Mouse (Mus musculus) limb, embryonic 14.5 days (tissue): ENCODE data around the gene Dnah8. TPM values are rescaled to one million over a fixed set of nuclear protein-coding genes. Genes with fewer than 3 reads are reported as not detected.

Source experiments
- ATAC-seq: fragments of 200-750 bp; cut with Nextera tagmentation; 2 replicates; pipeline ENCODE4 v1.8.0; 2017; ENCODE audit warnings: low read depth, moderate number of reproducible peaks, moderate TSS enrichment; ENCODE audit not compliant: low FRiP score
- DNase-seq: peaks from one replicate; pipeline ENCODE4 v3.0.0-alpha.2; 2015; ENCODE audit warnings: low spot score
- H3K27ac ChIP-seq: fragments of 300-500 bp; sonication (generic); replicated peaks from 2 replicates; pipeline ENCODE4 v1.5.1; 2014; ENCODE audit warnings: low read depth, mild to moderate bottlenecking, low read length, moderate library complexity, mixed read lengths
- H3K27me3 ChIP-seq: fragments of 300-500 bp; sonication (generic); 2 replicates; pipeline ENCODE4 v1.6.1; 2014; ENCODE audit warnings: low read length, mixed read lengths; ENCODE audit not compliant: control insufficient read depth, insufficient read depth
- H3K36me3 ChIP-seq: fragments of 300-500 bp; sonication (generic); 2 replicates; pipeline ENCODE4 v1.6.1; 2014; ENCODE audit warnings: mild to moderate bottlenecking, low read length, moderate library complexity, mixed read lengths; ENCODE audit not compliant: control insufficient read depth, insufficient read depth
- H3K4me1 ChIP-seq: fragments of 300-500 bp; sonication (generic); 2 replicates; pipeline ENCODE4 v1.6.1; 2014; ENCODE audit warnings: antibody characterized with exemption, low read length, mixed read lengths; ENCODE audit not compliant: control insufficient read depth, insufficient read depth
- H3K4me2 ChIP-seq: fragments of 300-500 bp; sonication (generic); replicated peaks from 2 replicates; pipeline ENCODE4 v1.6.1; 2014; ENCODE audit warnings: low read depth, mild to moderate bottlenecking, low read length, moderate library complexity; ENCODE audit not compliant: severe bottlenecking
- H3K4me3 ChIP-seq: fragments of 300-500 bp; sonication (generic); replicated peaks from 2 replicates; pipeline ENCODE4 v1.5.1; 2014; ENCODE audit warnings: low read length
- H3K9ac ChIP-seq: fragments of 300-500 bp; sonication (generic); 2 replicates; pipeline ENCODE4 v1.6.1; 2014; ENCODE audit warnings: mild to moderate bottlenecking, low read depth, low read length, moderate library complexity; ENCODE audit not compliant: severe bottlenecking
- H3K9me3 ChIP-seq: fragments of 300-500 bp; sonication (generic); 2 replicates; pipeline ENCODE4 v1.6.1; 2016; ENCODE audit warnings: low read length; ENCODE audit not compliant: control insufficient read depth
- POLR2A ChIP-seq: fragments of 200-500 bp; IDR thresholded peaks from 2 replicates; pipeline ENCODE4 v1.8.0; 2012; ENCODE audit warnings: inconsistent platforms, mild to moderate bottlenecking, moderate library complexity, borderline replicate concordance; ENCODE audit not compliant: insufficient read depth, insufficient read length; ENCODE audit errors: extremely low read depth
- WGBS: fragments of 180-500 bp; shearing (Covaris S2); extraction: QIAGEN DNeasy Blood & Tissue Kit; methylation state at CpG from one replicate; pipeline ENCODE4 v1.1.7; 2014; 5-methylcytosine and 5-hydroxymethylcytosine counted together
- polyA plus RNA-seq, 2 experiments: library from polyadenylated mRNA; depleted of rRNA in 1 of 2; stranded (reverse) in 1 of 2; unstranded in 1 of 2; fragments of >200 nt; fragmentation: Nextera tagmentation in 1 of 2; extraction: Ambion mirVana in 1 of 2; gene quantifications; 2 replicates each; pipeline versions ENCODE4 v1.2.1 to v1.2.3; 2012 to 2014

Gene Dnah8
- polyA plus RNA-seq, 2 experiments: 0.69 to 2.1 TPM

DNA sequence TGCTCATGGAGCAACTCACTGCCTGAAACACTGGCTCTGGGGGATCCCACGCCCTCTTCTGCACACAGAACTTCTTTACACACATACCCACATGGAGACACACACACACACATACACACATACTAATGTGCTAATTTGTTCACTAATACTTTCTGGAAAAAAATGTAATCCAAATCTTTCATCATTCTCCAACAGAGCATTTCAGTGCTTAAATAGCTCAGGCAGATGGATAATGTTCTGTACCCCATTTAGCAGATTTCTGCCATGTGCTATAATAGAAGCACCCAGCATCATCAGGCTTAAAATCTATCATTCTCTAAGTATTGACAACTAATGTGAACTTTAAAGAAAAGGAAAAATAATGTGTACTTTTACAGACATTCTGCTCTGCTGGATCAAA lies 43.4 kb upstream of the Dnah8 start:
- no peaks in the 10 kb centered on the region for H3K27me3 ChIP-seq
- H3K4me3 ChIP-seq: no peak overlapping the region
- H3K9ac ChIP-seq: no peak overlapping the region
- H3K4me1 ChIP-seq: peaks cover 6% of the 10 kb centered on the region
- no peak overlapping the region for H3K27ac ChIP-seq
- 79% methylated on average over 1 of the region's 1 CpGs for WGBS
- no peak for TF ChIP-seq POLR2A
- no peaks in the 10 kb centered on the region for H3K36me3 ChIP-seq
- no peaks in the 10 kb centered on the region for H3K9me3 ChIP-seq
- DNase-seq: no peak
- ATAC-seq: no peak
- no peak overlapping the region for H3K4me2 ChIP-seq

DNA sequence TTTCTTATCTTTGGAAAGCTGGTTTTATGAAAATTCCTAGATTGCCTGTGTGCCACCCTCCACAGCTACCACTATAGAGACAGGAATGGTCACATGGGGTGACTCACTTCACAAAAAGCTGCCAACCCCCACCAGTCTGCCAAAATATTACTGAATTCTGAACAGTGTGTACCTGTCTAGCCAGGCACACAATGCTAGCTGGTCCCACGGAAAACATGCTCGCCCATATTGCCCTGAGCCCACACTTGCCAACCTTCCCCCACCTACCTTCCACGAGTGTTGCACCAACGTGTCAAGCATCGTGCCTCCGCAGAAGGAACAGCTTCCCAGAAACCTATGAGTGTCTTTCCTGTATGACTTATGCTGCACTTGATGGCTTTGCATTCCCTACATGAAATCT lies 43.0 kb upstream of the Dnah8 start:
- DNase-seq (no peak), ATAC-seq (no peak)
- H3K9ac ChIP-seq: no peak overlapping the region
- 86% methylated on average over 6 of the region's 6 CpGs for WGBS
- H3K4me3 ChIP-seq: no peak overlapping the region
- no peak overlapping the region for H3K27ac ChIP-seq
- H3K27me3 ChIP-seq: no peaks in the 10 kb centered on the region
- H3K4me1 ChIP-seq: peaks cover 6% of the 10 kb centered on the region
- no peak overlapping the region for H3K4me2 ChIP-seq
- no peaks in the 10 kb centered on the region for H3K9me3 ChIP-seq
- TF ChIP-seq POLR2A: no peak
- H3K36me3 ChIP-seq: no peaks in the 10 kb centered on the region

DNA sequence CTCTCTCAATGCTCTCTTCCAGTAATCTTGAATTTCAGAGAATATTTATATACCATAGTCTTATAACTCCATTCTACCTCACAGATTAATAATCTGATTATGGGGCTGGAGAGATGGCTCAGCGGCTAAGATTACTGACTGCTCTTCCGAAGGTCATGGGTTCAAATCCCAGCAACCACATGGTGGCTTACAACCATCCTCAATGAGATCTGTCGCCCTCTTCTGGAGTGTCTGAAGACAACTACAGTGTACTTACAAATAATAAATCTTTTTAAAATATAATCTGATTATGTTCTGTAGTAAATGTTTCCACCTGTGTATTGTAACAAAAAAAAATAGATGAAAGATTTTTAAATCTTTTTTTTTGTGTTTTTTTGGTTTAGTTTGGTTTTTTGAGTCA lies 41.8 kb upstream of the Dnah8 start:
- H3K4me2 ChIP-seq: no peak overlapping the region
- no peak overlapping the region for H3K9ac ChIP-seq
- no peaks in the 10 kb centered on the region for H3K27me3 ChIP-seq
- no peak for TF ChIP-seq POLR2A
- no peaks in the 10 kb centered on the region for H3K9me3 ChIP-seq
- no peaks in the 10 kb centered on the region for H3K4me1 ChIP-seq
- 79% methylated on average over 3 of the region's 3 CpGs for WGBS
- DNase-seq (no peak), ATAC-seq (no peak)
- no peaks in the 10 kb centered on the region for H3K36me3 ChIP-seq
- H3K4me3 ChIP-seq: no peak overlapping the region
- no peak overlapping the region for H3K27ac ChIP-seq

DNA sequence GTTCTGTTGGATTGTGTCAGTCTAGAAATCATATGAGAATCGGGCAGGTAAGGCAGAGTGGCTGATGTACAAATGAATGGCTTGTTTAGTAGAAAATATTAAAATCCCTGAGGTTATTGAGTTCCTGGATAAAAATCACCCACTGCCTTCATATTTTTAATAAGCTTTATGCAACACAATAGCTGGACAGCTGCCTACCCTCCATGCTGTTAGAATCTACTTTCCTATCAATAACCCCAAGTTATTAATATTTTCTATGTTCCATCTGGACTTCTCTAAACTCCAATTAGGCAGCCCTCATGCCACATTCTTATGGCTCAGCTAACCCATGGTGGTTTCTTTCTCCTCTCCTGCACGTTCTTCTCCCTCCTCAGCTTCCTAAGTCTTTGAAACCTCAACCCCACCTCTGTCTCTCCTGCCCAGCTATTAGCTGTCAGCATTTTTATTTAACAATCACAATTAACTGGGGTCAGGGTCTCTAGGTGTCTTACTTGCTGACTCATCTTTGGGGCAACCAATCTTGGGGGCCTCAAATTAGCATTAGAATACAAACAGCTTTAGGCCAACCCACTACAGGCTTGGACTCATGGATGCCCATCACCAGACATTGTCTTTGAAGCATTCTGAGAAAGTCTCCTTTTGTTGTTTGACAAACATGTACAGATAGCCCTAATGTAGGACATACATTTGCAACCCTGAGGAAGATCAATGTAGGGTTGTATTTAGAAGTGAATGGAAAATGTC lies 40.7 kb upstream of the Dnah8 start:
- WGBS: 62% methylated on average over 2 of the region's 2 CpGs
- no peaks in the 10 kb centered on the region for H3K9me3 ChIP-seq
- H3K9ac ChIP-seq: no peak overlapping the region
- no peak overlapping the region for H3K4me3 ChIP-seq
- ATAC-seq (no peak), DNase-seq (no peak)
- H3K27ac ChIP-seq: no peak overlapping the region
- no peaks in the 10 kb centered on the region for H3K36me3 ChIP-seq
- H3K4me1 ChIP-seq: no peaks in the 10 kb centered on the region
- H3K27me3 ChIP-seq: no peaks in the 10 kb centered on the region
- no peak overlapping the region for H3K4me2 ChIP-seq
- no peak for TF ChIP-seq POLR2A

DNA sequence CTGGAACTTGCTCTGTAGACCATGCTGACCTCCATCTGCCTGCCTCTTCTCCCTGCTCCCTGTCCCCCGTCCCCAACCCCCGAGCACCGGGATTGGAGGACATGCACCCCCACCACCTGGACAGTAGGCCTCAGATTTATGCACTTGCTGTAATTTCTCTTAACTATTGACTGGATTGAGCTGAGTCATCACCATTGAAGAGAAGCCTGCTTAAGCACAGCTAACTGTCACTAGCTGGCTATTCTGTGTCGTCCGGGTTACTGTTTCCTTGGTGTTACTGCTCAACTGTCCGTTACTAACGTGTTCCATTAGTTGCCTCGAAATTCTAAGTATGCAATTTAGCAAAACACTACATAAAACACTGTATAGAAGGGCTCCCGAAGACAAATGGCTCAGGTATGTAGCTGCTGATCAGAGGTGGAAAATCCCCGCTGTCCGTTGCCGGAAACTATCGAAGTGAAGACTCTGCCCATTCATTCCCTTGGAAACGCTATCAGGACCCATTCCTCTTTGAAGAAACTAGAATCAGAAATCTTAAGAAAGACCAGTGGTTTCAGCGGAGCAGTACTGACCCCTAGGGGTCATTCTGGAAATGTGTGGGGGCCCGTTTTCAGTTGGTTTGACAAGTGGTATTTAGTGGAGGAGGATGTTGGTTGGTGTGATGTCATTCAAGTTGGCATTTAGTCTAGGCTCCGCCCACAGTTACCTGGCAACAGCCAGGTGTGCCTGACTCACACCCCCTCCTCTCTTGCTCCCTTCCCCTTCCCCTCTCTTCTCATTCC lies 33.5 kb upstream of the Dnah8 start:
- no peak for TF ChIP-seq POLR2A
- Histone ChIP-seq H3K27ac (no peak overlapping the region), H3K4me3 (no peak overlapping the region), H3K9ac (no peak overlapping the region), H3K9me3 (no peaks in the 10 kb centered on the region), H3K36me3 (peaks cover 23% of the 10 kb centered on the region), H3K27me3 (no peaks in the 10 kb centered on the region), H3K4me1 (no peaks in the 10 kb centered on the region), H3K4me2 (no peak overlapping the region)
- no peak for ATAC-seq
- 65% methylated on average over 17 of the region's 17 CpGs for whole genome bisulfite sequencing
- DNase-seq: peak; percentile 70
